Mouse (Mus musculus): ENCODE results near the gene Cfap46. TPM values are rescaled to one million over a fixed set of nuclear protein-coding genes. Genes with fewer than 3 reads are reported as not detected.
A peak's percentile ranks its signal among the peaks of the same experiment; 100 is the strongest.

Gene Cfap46
- total and polyA plus RNA-seq, 2 experiments from 2014 or later = not detected

- ATAC-seq (ENCODE audit: insufficient read depth, low read depth) (0 out of 2 replicates have a peak, but pooled peaks have one; percentile 6), DNase-seq (ENCODE audit: low spot score) (no peak)
- Histone ChIP-seq H3K9me3 (replicated peaks; ENCODE audit: control insufficient read depth, low read length) (no peaks in the 10 kb centered on the region), H3K9ac (replicated peaks; ENCODE audit: low read depth, low read length) (no peak overlapping the region), H3K4me1 (ENCODE audit: control insufficient read depth, insufficient read depth) (no peaks in the 10 kb centered on the region), H3K36me3 (replicated peaks; ENCODE audit: control insufficient read depth, insufficient read depth, low read length) (peaks cover 86% of the 10 kb centered on the region), H3K4me2 (ENCODE audit: low read depth, low read length) (no peak overlapping the region), H3K27me3 (ENCODE audit: control insufficient read depth, insufficient read depth, low read length) (no peaks in the 10 kb centered on the region), H3K4me3 (ENCODE audit: low read depth, low read length) (no peak overlapping the region), H3K27ac (ENCODE audit: low read depth) (no peak overlapping the region)
- no peak for TF ChIP-seq EP300 (IDR thresholded peaks at IDR 0.05; ENCODE audit: low read depth)
- TF ChIP-seq CTCF (IDR thresholded peaks at IDR 0.05; ENCODE audit: low read depth) = no peak
- 58% methylated on average over 4 of the region's 4 CpGs for WGBS
These were observed 120.2 kb downstream of the Cfap46 start for GRCm38 (mm10) chr7:139563425-139563824.

DNA sequence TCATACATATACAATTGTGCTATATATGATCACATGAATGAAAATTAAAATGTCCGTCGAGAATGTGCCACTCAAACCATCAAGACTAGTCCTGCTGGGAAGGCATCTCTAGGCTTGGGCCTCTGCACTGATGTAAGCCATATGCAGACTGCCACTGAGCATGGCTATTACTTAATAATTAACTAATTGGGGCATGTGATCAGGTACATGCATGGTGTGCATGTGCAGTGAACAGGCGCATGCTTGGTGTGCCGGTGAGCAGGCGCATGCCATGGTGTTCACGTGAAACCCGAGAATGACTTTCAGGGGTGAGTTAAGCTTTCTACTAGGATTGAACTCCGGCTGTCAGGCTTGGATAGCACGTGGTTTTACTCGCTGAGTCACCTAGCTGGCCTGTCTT, 124.0 kb downstream of the Cfap46 start:
- TF ChIP-seq EP300 (IDR thresholded peaks at IDR 0.05; ENCODE audit: low read depth) (no peak), CTCF (IDR thresholded peaks at IDR 0.05; ENCODE audit: low read depth) (no peak)
- Histone ChIP-seq H3K36me3 (replicated peaks; ENCODE audit: control insufficient read depth, insufficient read depth, low read length) (peaks cover 53% of the 10 kb centered on the region), H3K9ac (replicated peaks; ENCODE audit: low read depth, low read length) (no peak overlapping the region), H3K4me2 (ENCODE audit: low read depth, low read length) (no peak overlapping the region), H3K4me1 (ENCODE audit: control insufficient read depth, insufficient read depth) (no peaks in the 10 kb centered on the region), H3K4me3 (ENCODE audit: low read depth, low read length) (no peak overlapping the region), H3K27me3 (ENCODE audit: control insufficient read depth, insufficient read depth, low read length) (no peaks in the 10 kb centered on the region), H3K27ac (ENCODE audit: low read depth) (no peak overlapping the region), H3K9me3 (replicated peaks; ENCODE audit: control insufficient read depth, low read length) (no peaks in the 10 kb centered on the region)
- DNase-seq (ENCODE audit: low spot score) (no peak), ATAC-seq (ENCODE audit: insufficient read depth, low read depth) (no peak)
- 93% methylated on average over 10 of the region's 10 CpGs for WGBS

- no peak overlapping the region for H3K4me2 ChIP-seq (ENCODE audit: low read depth, low read length)
- ATAC-seq (ENCODE audit: insufficient read depth, low read depth) = no peak
- H3K36me3 ChIP-seq (replicated peaks; ENCODE audit: control insufficient read depth, insufficient read depth, low read length) = peaks cover 39% of the 10 kb centered on the region
- no peak overlapping the region for H3K4me3 ChIP-seq (ENCODE audit: low read depth, low read length)
- H3K27me3 ChIP-seq (ENCODE audit: control insufficient read depth, insufficient read depth, low read length) = no peaks in the 10 kb centered on the region
- DNase-seq (ENCODE audit: low spot score) = no peak
- WGBS = 68% methylated on average over 10 of the region's 10 CpGs
- TF ChIP-seq EP300 (IDR thresholded peaks at IDR 0.05; ENCODE audit: low read depth) (no peak), CTCF (IDR thresholded peaks at IDR 0.05; ENCODE audit: low read depth) (no peak)
- no peaks in the 10 kb centered on the region for H3K4me1 ChIP-seq (ENCODE audit: control insufficient read depth, insufficient read depth)
- no peak overlapping the region for H3K27ac ChIP-seq (ENCODE audit: low read depth)
- no peak overlapping the region for H3K9ac ChIP-seq (replicated peaks; ENCODE audit: low read depth, low read length)
- no peaks in the 10 kb centered on the region for H3K9me3 ChIP-seq (replicated peaks; ENCODE audit: control insufficient read depth, low read length)
These were observed 126.7 kb downstream of the Cfap46 start for GRCm38 (mm10) chr7:139556746-139557526.

GRCm38 (mm10) chr7:139556331-139556730, 127.3 kb downstream of the Cfap46 start:
- TF ChIP-seq EP300 (IDR thresholded peaks at IDR 0.05; ENCODE audit: low read depth) (no peak), CTCF (IDR thresholded peaks at IDR 0.05; ENCODE audit: low read depth) (no peak)
- Histone ChIP-seq H3K36me3 (replicated peaks; ENCODE audit: control insufficient read depth, insufficient read depth, low read length) (peaks cover 33% of the 10 kb centered on the region), H3K4me1 (ENCODE audit: control insufficient read depth, insufficient read depth) (no peaks in the 10 kb centered on the region), H3K27ac (ENCODE audit: low read depth) (no peak overlapping the region), H3K9ac (replicated peaks; ENCODE audit: low read depth, low read length) (no peak overlapping the region), H3K4me3 (ENCODE audit: low read depth, low read length) (no peak overlapping the region), H3K27me3 (ENCODE audit: control insufficient read depth, insufficient read depth, low read length) (no peaks in the 10 kb centered on the region), H3K9me3 (replicated peaks; ENCODE audit: control insufficient read depth, low read length) (no peaks in the 10 kb centered on the region), H3K4me2 (ENCODE audit: low read depth, low read length) (no peak overlapping the region)
- ATAC-seq (ENCODE audit: insufficient read depth, low read depth) (no peak), DNase-seq (ENCODE audit: low spot score) (no peak)
- 69% methylated on average over 5 of the region's 5 CpGs for WGBS

GRCm38 (mm10) chr7:139551519-139551918, 132.1 kb downstream of the Cfap46 start:
- H3K4me1 ChIP-seq (ENCODE audit: control insufficient read depth, insufficient read depth) = no peaks in the 10 kb centered on the region
- ATAC-seq (ENCODE audit: insufficient read depth, low read depth) (no peak), DNase-seq (ENCODE audit: low spot score) (no peak)
- H3K4me2 ChIP-seq (ENCODE audit: low read depth, low read length) = no peak overlapping the region
- H3K27me3 ChIP-seq (ENCODE audit: control insufficient read depth, insufficient read depth, low read length) = no peaks in the 10 kb centered on the region
- no peaks in the 10 kb centered on the region for H3K9me3 ChIP-seq (replicated peaks; ENCODE audit: control insufficient read depth, low read length)
- peaks cover 20% of the 10 kb centered on the region for H3K36me3 ChIP-seq (replicated peaks; ENCODE audit: control insufficient read depth, insufficient read depth, low read length)
- H3K27ac ChIP-seq (ENCODE audit: low read depth) = no peak overlapping the region
- H3K9ac ChIP-seq (replicated peaks; ENCODE audit: low read depth, low read length) = no peak overlapping the region
- TF ChIP-seq CTCF (IDR thresholded peaks at IDR 0.05; ENCODE audit: low read depth) (no peak), EP300 (IDR thresholded peaks at IDR 0.05; ENCODE audit: low read depth) (no peak)
- H3K4me3 ChIP-seq (ENCODE audit: low read depth, low read length) = no peak overlapping the region
- 85% methylated on average over 2 of the region's 2 CpGs for WGBS

Other genes with a start within 250 kb of the Cfap46 start
- gene Nkx6-2, start 101.0 kb downstream of the Cfap46 start, total RNA-seq (2014; rRNA removed; ENCODE audit: low replicate concordance) = not detected in 2 replicates
- gene Nkx6-2, start 101.0 kb downstream of the Cfap46 start, polyA plus RNA-seq (2015; fragmentation: Nextera tagmentation; extraction: Ambion mirVana) = 0.19 TPM in 1 of 2 replicates, not detected in the other
- not detected in 2 replicates for gene Adgra1, start 150.4 kb upstream of the Cfap46 start, total RNA-seq (2014; rRNA removed; ENCODE audit: low replicate concordance)
- 0.12 TPM in 1 of 2 replicates, not detected in the other for gene Adgra1, start 150.4 kb upstream of the Cfap46 start, polyA plus RNA-seq (2015; fragmentation: Nextera tagmentation; extraction: Ambion mirVana)
- 0.23 TPM in 1 of 2 replicates, not detected in the other for gene Kndc1, start 210.9 kb upstream of the Cfap46 start, total RNA-seq (2014; rRNA removed; ENCODE audit: low replicate concordance)
- gene Kndc1, start 210.9 kb upstream of the Cfap46 start, polyA plus RNA-seq (2015; fragmentation: Nextera tagmentation; extraction: Ambion mirVana) = 0.08 TPM in 1 of 2 replicates, not detected in the other

Data from heart, postnatal 0 days (tissue).